Comparison of ENCODE assay signal across 19 mouse cellular contexts in the genomic region with DNA sequence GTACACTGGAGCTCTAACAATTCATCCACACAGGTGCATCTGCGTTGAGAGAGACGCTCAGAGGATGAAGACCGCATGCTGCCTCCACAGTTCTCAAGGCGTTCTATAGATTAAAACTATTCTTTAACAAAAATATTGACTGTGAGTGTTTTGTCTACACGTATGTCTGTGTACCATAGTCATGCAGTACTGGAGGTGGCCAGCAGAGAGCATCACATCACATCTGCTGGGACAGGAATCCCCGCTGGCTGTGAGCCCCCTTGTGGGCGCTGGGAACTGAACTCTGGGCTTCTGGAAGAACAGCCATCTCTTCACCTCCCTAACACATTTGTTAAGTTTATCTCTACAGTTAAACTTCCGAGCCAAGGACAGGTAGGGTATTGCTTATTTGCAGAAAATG. TPM values are rescaled to one million over a fixed set of nuclear protein-coding genes. Genes with fewer than 3 reads are reported as not detected.
DNase-seq lines count a peak whose midpoint lies in the region.
"Had no signal": no experiment of that assay in that cellular context is flagged by ENCODE, and none has a peak within 500 bp of the region (broad histone marks: within the 10 kb centered on the region; RNA-seq: fewer than 3 reads in every experiment).

No protein-coding gene starts in this region.

- DNase-seq in kidney, postnatal 4 days: peak; percentile 25 to 32
- DNase-seq in kidney, adult 9 months: no peak
- DNase-seq in thymus, postnatal 0 days (ENCODE audit: low spot score): peak; percentile 7
- no peak for DNase-seq in thymus, postnatal 10 days (ENCODE audit: low spot score in 2 of 2)
- peak; percentile 91 for DNase-seq in ES-CJ7 (ENCODE audit: low read depth, low spot score)
- peak; percentile 50 for DNase-seq in splenic B cell, adult 2 months (ENCODE audit: low read depth, low spot score)
- no peak for DNase-seq in frontal cortex, adult 2 months (ENCODE audit: extremely low spot score in 1 of 2, low spot score in 1 of 2)
- DNase-seq in spleen, postnatal 14 days (ENCODE audit: low spot score in 2 of 2): no peak
- DNase-seq: cerebellum, adult 8-10 months; forebrain, postnatal 0 days; gastrocnemius, postnatal 36 days; kidney, adult 18-20 months; left cerebral cortex, postnatal 4 days; lung, adult 2 months had no signal

- H3K27me3 ChIP-seq in splenic B cell, adult 2 months (ENCODE audit: control insufficient read depth, insufficient read depth, low read length, poor library complexity, severe bottlenecking): no peaks in the 10 kb centered on the region; the same call in 1 of the 2 replicates

- no peaks in the 10 kb centered on the region for H3K36me3 ChIP-seq in splenic B cell, adult 2 months (ENCODE audit: control insufficient read depth, insufficient read depth, low read length, poor library complexity, severe bottlenecking)
- H3K36me3 ChIP-seq: heart, embryonic 15.5 days; neural tube, embryonic 15.5 days had no signal

RNA-seq across cellular contexts. Expression of gene Slpi, which starts 7.2 kb away (rescaled TPM):
- 9.8 and 10.6 TPM in 2 replicates for polyA plus RNA-seq in thymus, postnatal 0 days (2015; fragmentation: Nextera tagmentation; extraction: Ambion mirVana)
- 0.67 and 0.68 TPM in 2 replicates for polyA plus RNA-seq in frontal cortex, adult 2 months (2012; rRNA removed)
- polyA plus RNA-seq: erythroblast, embryonic 14.5 days had no signal

RNA-seq across cellular contexts. Expression of gene Rbpjl, which starts 21.2 kb away (rescaled TPM):
- polyA plus RNA-seq in thymus, postnatal 0 days (2015; fragmentation: Nextera tagmentation; extraction: Ambion mirVana): not detected in 2 replicates
- polyA plus RNA-seq in frontal cortex, adult 2 months (2012; rRNA removed): 1.7 and 1.8 TPM in 2 replicates
- polyA plus RNA-seq: erythroblast, embryonic 14.5 days; hindbrain, embryonic 11.5 days had no signal

RNA-seq across cellular contexts. Expression of gene Matn4, which starts 23.2 kb away (rescaled TPM):
- polyA plus RNA-seq in thymus, postnatal 0 days (2015; fragmentation: Nextera tagmentation; extraction: Ambion mirVana): 0.08 and 0.12 TPM in 2 replicates
- polyA plus RNA-seq in frontal cortex, adult 2 months (2012; rRNA removed): 25.8 and 25.9 TPM in 2 replicates
- polyA plus RNA-seq: erythroblast, embryonic 14.5 days had no signal

RNA-seq across cellular contexts. Expression of gene Svs5, which starts 49.2 kb away (rescaled TPM):
- not detected in 2 replicates for polyA plus RNA-seq in thymus, postnatal 0 days (2015; fragmentation: Nextera tagmentation; extraction: Ambion mirVana)
- not detected in 2 replicates for polyA plus RNA-seq in frontal cortex, adult 2 months (2012; rRNA removed)
- polyA plus RNA-seq: brain, embryonic 14.5 days; erythroblast, embryonic 14.5 days; forebrain, postnatal 0 days; heart, embryonic 15.5 days; hindbrain, embryonic 11.5 days; lung, adult 2 months; neural tube, embryonic 15.5 days had no signal

Comparison
In these comparisons a context has a peak if more than half of its experiments do, and no peak if none do; other contexts are left out.
1. DNase-seq: peak in kidney, postnatal 4 days (2 of 2), thymus, postnatal 0 days (single experiment), ES-CJ7 (single experiment) and splenic B cell, adult 2 months (single experiment); none in kidney, adult 9 months (single experiment), thymus, postnatal 10 days (0 of 2), frontal cortex, adult 2 months (0 of 2) and spleen, postnatal 14 days (0 of 2).
2. RNA of gene Matn4, which starts 23.2 kb away (polyA plus RNA-seq): 25.8 to 25.9 TPM in frontal cortex, adult 2 months; 0.08 to 0.12 TPM in thymus, postnatal 0 days; every median in the first group is over 10 times any median in the second.